Mouse (Mus musculus) left cerebral cortex, adult 2 months (tissue): ENCODE data around the gene Klhl26. TPM values are rescaled to one million over a fixed set of nuclear protein-coding genes. Genes with fewer than 3 reads are reported as not detected.
"Not testable (repeated sequence)": the region's sequence is repeated elsewhere in the genome, so short reads cannot be mapped to it uniquely, and the experiment has no call there.

Experiments used
- DNase-seq, 2 experiments: peaks; one replicate each; pipeline ENCODE4 v3.0.0; 2021 to 2022; ENCODE audit warnings: low spot score in 2 of 2, mixed read lengths in 1 of 2; ENCODE audit errors: extremely low spot score in 1 of 2
- H3K27ac ChIP-seq: fragments of 200-600 bp; 2 replicates; pipeline ENCODE4 v1.8.1; 2022
- H3K4me3 ChIP-seq: fragments of 200-600 bp; 2 replicates; pipeline ENCODE4 v1.8.1; 2022
- CTCF ChIP-seq: fragments of 200-600 bp; IDR thresholded peaks from 2 replicates; pipeline ENCODE4 v1.8.1; 2022; ENCODE audit warnings: antibody characterized with exemption, mild to moderate bottlenecking, moderate library complexity
- intact Hi-C: fragments of 180-260 bp; cut with DNase I; formaldehyde crosslinking; loops from one replicate; pipeline ENCODE4 v1.15.1; 2025
- long read RNA-seq, 2 experiments: library from polyadenylated mRNA; stranded (forward); transcript quantifications; one replicate each; pipeline ENCODE4 v2.0.0; 2021; ENCODE audit warnings: borderline mapping rate in 2 of 2
- total RNA-seq, 2 experiments: library from RNA; stranded (reverse); gene quantifications; 2 replicates each; pipeline ENCODE4 v1.2.3; 2021

Gene Klhl26
- 10 to 100 TPM; 43.7 to 44.4 TPM for total RNA-seq
- long read RNA-seq, experiment 1, transcript Klhl26-202 (2 exons, 2,734 nt): minor isoform, 5 of 118 reads
- long read RNA-seq, experiment 1, transcript Klhl26-201 (3 exons, 2,991 nt): major isoform, 65 of 118 reads
- long read RNA-seq, experiment 1, partial matches to known transcripts: 3 of 118 reads
- long read RNA-seq, experiment 1, other reads (novel, unspliced or antisense): 43 of 118 reads
- long read RNA-seq, experiment 2, transcript Klhl26-201 (3 exons, 2,991 nt): major isoform, 61 of 108 reads
- long read RNA-seq, experiment 2, partial matches to known transcripts: 3 of 108 reads
- long read RNA-seq, experiment 2, other reads (novel, unspliced or antisense): 36 of 108 reads

DNA sequence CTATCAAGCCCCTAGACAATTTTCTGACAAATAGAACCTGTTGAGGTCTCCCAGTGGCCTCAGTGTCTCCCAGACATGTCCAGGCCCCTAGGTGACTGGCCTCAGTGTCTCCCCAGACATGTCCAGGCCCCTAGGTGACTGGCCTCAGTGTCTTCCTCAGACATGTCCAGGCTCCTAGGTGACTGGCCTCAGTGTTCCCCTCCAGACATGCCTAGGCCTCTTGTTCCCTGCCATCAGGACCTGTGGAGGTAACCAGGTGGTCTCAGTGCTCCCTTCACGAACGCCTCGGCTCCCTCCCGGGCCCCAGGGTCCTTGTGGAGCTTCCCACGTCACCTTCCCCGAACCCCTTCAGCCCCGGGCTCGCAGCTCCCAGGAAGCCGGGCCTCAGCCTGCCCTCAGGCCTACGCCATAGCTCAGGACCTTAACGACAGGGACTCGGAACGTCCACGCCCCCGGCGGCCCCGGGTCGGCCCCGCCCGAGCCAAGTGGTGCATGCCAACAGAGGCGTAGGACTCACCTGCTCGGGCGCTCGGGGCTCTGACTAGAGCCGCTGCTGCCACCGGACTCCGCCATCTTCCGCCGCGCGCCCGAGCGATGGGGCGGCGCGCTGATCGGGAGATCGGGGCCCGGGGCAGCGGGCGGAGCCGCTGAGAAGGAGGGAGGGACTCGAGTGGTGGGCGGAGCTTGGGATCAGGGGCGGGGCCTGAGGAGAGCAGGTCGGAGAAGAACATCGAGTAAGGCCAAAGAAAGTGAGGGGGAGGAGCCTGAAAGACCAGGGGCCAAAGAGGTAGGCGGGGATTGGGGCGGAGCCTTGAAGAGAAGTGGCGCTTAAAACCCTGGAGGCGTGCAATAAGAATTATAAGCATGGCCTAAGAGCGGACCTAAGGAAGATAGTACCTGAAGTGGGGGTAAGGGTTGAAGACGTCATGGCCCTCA is at the start of gene Klhl26:
Gene Klhl26 (minus strand): TSS at position 636 of the 936 bp plus-strand sequence.
- no peak for TF ChIP-seq CTCF
- peak; percentile 88 to 90 for DNase-seq
- Histone ChIP-seq H3K27ac (peak within 1 kb of the TSS; percentile 92), H3K4me3 (peak within 1 kb of the TSS; percentile 70)
- intact Hi-C loops: no loop called here

DNA sequence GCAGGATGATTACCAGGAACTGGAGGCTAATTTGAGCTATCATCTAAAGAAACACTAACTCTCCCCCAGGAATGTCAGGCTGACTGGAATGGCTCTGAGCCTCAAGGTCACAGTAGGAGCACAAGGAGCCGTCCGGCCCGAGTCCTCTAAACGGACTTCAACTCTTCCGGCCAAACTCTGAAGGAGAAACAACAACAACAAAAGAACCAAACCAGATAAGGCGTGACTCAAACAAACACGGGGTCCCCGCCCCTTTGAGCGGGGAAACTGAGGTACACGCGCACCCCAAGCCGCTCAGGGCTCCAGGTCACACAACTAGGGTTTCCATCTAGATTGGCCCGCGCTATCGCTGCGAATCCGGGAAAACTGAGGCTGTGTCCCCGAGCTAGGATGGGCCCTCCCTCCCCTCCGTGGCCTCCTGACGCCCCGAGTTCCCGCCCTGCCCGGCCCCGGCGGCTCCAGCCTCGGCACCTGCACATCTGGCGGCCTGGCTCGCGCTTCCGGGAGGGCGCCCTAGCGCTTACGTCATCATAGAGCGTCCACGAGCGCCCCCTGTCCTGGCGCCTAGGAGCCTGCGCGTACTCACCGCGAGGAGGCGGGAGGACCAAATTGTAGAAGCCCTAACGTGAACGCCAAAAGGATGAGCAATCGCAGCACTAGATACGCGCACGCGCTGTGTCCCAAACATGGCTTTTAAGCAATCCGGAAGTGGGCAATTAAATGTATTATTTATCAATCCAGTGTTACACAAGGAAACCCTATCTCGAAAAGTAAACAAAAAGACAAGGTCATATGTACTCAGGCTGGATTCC is 46.0 kb upstream of the Klhl26 start:
- peak overlapping the region; percentile 80 for H3K4me3 ChIP-seq
- DNase-seq: peak; percentile 96 to 97
- intact Hi-C loops: no loop called here
- peak overlapping the region; percentile 85 for H3K27ac ChIP-seq
- TF ChIP-seq CTCF: peak; percentile 62

DNA sequence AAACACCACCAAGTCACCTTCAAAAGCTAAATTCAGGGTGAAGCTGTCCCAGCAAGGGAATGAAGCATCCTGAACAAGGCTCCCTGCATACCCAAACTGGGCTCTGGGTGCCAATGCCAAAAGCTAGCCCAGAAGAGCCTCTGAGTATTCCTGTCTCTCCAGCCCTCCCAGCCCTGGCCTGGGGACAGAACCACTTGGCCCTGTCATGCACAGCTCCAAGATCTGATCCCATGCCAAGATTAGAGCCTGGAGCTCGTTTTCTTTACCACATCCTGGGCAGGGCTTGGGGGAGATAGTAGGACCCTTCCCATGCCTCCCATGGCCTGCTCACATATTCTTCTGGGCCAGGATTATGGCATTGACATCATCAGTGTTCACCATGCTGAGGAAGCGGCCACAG is 42.8 kb upstream of the Klhl26 start:
- TF ChIP-seq CTCF: no peak
- no peak overlapping the region for H3K4me3 ChIP-seq
- intact Hi-C loops: no loop called here
- no peak for DNase-seq
- H3K27ac ChIP-seq: 0 out of 2 replicates have a peak overlapping the region, but pooled peaks have one; percentile 40

DNA sequence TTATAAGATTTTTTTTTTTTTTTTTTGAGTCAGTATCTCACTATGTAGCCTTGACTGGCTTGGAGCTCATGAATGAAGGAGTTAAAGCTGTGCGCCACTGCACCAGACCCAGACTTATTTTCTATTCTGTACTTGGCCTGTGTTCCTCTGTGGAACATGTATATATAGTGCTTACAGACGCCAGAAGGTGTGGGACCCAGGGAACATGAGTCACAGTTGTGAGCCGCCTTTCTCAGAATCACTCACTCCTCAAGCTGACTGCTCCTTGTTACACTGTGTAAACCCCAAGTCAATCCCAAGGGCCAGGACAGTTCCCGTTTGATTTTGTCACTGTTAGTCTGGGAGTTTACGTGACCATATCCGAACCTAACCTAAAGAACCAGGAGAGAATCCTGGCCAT is 42.3 kb upstream of the Klhl26 start:
- no peak for DNase-seq
- Histone ChIP-seq H3K4me3 (no peak overlapping the region), H3K27ac (peak overlapping the region; percentile 19; the same call in 1 of the 2 replicates)
- no peak for TF ChIP-seq CTCF
- intact Hi-C loops: no loop called here

DNA sequence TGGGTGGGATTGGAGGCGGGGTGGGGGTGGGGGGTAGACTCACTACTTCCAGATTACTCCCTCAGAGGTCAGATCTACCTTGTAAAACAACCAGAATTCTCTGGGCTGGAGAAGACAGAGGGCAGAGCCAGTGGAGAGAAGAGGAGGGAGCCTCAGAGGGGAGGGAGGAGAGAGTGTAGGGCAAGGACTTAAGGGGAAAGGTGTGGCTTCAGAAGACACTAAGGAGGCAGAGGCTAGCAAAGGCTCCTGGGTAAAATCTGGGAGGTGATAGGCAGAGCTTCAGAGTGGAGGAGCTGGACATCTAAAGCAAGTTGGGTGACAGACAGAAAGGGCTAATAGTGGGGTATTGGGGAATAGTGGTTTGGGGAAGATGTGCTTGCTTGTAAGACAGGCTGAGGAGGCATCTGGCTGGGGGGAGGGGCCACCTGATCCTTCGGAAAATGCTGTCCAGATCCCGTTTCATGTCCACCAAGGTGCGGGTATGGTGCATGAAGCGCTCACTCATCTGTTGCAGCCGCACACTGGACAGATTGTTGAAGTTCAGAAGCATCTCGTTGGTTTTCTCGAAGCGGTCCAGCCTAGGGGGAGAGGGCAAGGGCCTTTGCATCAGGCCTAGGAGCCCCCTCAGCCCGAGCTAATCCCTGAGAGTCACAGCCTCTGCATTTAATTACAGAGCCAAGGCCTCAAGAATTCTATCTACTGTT is 41.3 kb upstream of the Klhl26 start:
- intact Hi-C loops: no loop called here
- no peak for DNase-seq
- H3K4me3 ChIP-seq: no peak overlapping the region
- no peak overlapping the region; the same call in 1 of the 2 replicates for H3K27ac ChIP-seq
- TF ChIP-seq CTCF: no peak

DNA sequence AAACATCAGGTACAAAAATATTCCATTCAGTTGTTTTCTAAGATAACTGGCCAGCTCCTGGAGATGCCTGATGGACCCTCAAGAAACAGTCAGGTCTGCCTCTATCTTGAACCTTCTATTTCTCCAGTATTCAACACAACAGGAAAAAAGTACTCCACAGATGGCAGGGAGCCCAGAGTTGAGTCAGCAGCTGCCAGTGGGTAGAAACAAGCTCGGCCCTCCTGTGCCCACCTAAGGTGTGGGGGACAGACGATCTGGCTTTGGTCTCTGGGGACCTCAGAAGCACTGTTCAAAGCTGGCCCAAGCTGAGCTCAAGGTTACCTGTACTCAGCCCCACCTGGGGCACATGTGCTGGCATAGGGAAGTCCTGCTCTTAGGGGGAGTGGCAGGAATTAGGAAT is 36.7 kb upstream of the Klhl26 start:
- DNase-seq: peak in 1 of 2 experiments; percentile 77
- H3K4me3 ChIP-seq: no peak overlapping the region
- TF ChIP-seq CTCF: no peak
- intact Hi-C loops: no loop called here
- H3K27ac ChIP-seq: peak overlapping the region; percentile 61

DNA sequence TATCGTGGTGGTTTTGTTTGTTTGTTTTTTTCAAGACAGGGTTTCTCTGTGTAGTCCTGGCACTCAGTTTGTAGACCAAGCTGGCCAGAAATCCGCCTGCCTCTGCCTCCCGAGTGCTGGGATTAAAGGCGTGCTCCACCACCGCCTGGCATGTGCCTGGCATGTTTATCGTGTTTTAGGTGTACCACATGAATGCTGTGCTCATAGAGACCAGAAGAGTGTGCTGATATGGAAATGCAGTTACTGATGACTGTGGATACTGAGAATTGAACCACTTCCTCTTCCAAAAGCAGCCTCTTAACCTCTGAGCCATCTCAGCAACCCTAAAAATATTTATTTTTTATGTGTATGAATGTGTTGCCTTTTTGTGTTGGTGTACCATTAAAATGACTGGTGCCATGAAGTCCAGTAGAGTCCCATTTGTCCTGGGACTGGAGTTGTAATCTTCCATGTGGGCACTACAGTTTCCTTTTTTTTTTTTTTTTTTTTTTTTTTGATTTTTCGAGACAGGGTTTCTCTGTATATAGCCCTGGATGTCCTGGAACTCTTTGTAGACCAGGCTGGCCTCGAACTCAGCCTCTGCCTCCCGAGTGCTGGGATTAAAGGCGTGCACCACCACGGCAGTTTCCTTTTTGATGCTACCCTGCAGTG is 35.6 kb upstream of the Klhl26 start:
- no peak for DNase-seq
- H3K4me3 ChIP-seq: no peak overlapping the region
- TF ChIP-seq CTCF: no peak
- H3K27ac ChIP-seq: no peak overlapping the region; the same call in 1 of the 2 replicates
- intact Hi-C loops: no loop called here

DNA sequence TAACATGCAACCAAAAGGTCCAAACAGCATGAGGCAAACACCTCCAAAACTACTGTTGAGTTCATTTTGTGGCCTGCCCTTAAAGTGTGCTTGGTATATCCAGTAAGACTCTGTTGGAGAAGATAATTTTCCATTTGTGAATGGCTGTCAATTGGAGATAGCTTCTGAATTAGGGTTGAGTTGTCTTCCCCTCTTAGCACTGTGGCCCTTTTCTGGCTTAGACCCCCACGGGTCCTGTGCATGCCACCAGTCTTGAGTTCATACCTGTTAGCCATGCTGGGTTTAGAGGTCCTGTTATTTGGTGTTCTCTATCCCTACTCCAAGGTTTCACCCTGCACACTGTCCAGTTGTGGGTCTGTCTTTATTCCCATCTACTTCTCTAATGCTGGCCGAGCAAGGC is 35.0 kb upstream of the Klhl26 start:
- TF ChIP-seq CTCF: no peak
- no peak for DNase-seq
- intact Hi-C loops: no loop called here
- Histone ChIP-seq H3K4me3 (no peak overlapping the region), H3K27ac (no peak overlapping the region)

DNA sequence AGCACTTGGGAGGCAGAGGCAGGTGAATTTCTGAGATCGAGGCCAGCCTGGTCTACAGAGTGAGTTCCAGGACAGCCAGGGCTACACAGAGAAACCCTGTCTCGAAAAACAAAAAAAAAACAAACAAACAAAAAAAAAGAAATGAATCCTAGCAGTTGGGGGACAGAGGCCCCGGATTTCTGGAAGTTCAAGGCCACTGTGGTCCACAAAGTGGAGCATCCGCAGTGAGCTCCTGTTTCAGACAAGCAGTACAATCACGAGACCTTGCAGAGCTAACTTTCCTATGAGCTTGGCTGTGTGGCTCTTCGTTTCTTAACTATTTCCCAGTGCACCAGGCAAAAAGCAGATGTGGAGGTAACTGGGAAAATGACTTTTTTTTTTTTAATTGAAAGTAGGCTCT is 34.4 kb upstream of the Klhl26 start:
- Histone ChIP-seq H3K27ac (peak overlapping the region; percentile 93), H3K4me3 (peak overlapping the region; percentile 98)
- DNase-seq, intact Hi-C loops: not testable (repeated sequence)

DNA sequence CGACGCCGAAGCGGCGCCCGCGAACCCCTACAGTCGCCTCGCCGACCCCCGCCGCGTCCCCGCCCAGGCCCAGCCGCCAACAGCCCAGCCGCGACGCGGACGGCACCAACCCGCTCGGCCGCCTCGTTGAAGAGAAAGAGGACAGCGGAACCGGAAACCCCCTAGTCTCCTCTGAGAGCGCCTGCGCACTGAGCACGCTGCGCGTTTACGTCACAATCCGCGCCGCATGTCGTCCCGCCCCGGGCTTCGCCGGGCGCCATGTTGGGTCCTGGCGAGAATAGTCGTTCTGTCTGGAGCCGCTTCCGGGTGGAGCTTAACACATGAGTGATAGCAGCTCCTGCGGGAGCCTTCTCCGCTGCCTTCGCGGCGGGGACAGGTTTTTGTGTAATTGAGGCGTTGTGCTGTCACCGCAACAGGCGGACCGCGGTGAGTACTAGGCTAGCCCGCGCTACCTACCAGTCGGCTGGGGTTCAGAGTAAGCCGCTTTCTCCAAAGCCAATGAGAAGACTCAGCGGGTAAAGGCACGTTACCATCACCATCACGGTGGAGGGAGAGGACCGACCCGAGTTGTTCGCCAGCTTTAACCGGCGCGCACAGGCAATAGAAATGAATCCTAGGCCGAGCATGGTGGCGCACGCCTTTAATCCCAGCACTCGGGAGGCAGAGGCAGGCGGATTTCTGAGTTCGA is 33.6 kb upstream of the Klhl26 start, which contains the start of gene Uba52:
Gene Uba52 (minus strand): TSS at position 574 of the 688 bp plus-strand sequence.
- H3K27ac ChIP-seq: peak within 1 kb of the TSS; percentile 93
- intact Hi-C loops: no loop called here
- peak; percentile 97 to 98 for DNase-seq
- peak within 1 kb of the TSS; percentile 98 for H3K4me3 ChIP-seq
- no peak for TF ChIP-seq CTCF
